Mouse (Mus musculus) erythroblast, embryonic 14.5 days (primary cell): ENCODE data around the gene Usp5. TPM values are rescaled to one million over a fixed set of nuclear protein-coding genes. Genes with fewer than 3 reads are reported as not detected.

Experiments
- H3K27me3 ChIP-seq: 2 replicates; pipeline ENCODE4 v1.6.1; 2012; ENCODE audit warnings: inconsistent platforms; ENCODE audit not compliant: control insufficient read depth
- H3K36me3 ChIP-seq: 2 replicates; pipeline ENCODE4 v1.6.1; 2012; ENCODE audit warnings: mild to moderate bottlenecking, inconsistent platforms; ENCODE audit not compliant: control insufficient read depth
- H3K4me1 ChIP-seq: 2 replicates; pipeline ENCODE4 v1.6.1; 2012; ENCODE audit warnings: inconsistent platforms; ENCODE audit not compliant: control insufficient read depth
- H3K4me3 ChIP-seq: replicated peaks from 2 replicates; pipeline ENCODE3; 2012; ENCODE audit warnings: moderate library complexity, mild to moderate bottlenecking, inconsistent platforms
- H3K9me3 ChIP-seq: 2 replicates; pipeline ENCODE4 v1.6.1; 2012; ENCODE audit warnings: low read length, inconsistent platforms, mixed read lengths; ENCODE audit not compliant: control insufficient read depth
- GATA1 ChIP-seq: IDR thresholded peaks from 2 replicates; pipeline ENCODE4 v1.6.1; 2012; ENCODE audit warnings: low read length, inconsistent platforms, mixed read lengths
- TAL1 ChIP-seq: IDR thresholded peaks from 3 replicates; pipeline ENCODE4 v1.6.1; 2012; ENCODE audit warnings: low read length, inconsistent platforms, mixed read lengths
- polyA plus RNA-seq: library from polyadenylated mRNA; stranded (reverse); fragments of >175 nt; gene quantifications from 2 replicates; pipeline ENCODE4 v1.2.3, GENCODE M21; 2012

Usp5 gene
- polyA plus RNA-seq, 1 experiment = 4.6 TPM

DNA sequence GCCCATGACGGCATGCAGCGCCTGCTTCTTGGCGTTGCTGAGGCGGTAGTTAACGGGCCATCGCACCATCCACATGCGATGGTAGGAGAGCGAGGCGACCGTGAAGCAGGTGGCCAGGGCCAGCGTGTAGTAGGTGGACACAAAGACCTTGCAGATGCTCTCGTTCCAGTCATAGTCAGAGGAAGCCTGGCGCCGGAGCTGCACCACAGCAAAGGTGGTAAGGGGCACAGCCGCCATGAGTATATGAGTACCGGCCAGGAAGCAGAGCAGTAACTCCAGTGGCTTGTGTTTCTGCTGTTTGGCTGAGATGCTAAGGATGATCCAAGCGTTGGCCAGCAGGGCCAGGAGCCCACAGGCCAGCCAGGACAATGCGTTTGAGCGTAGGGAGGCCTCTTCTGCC is 32.0 kb upstream of the Usp5 start:
- no peak for TF ChIP-seq TAL1
- TF ChIP-seq GATA1 = no peak
- Histone ChIP-seq H3K4me1 (peaks cover 7% of the 10 kb centered on the region), H3K4me3 (no peak overlapping the region), H3K9me3 (no peaks in the 10 kb centered on the region; the same call in 1 of the 2 replicates), H3K27me3 (peaks cover 99% of the 10 kb centered on the region), H3K36me3 (no peaks in the 10 kb centered on the region)

DNA sequence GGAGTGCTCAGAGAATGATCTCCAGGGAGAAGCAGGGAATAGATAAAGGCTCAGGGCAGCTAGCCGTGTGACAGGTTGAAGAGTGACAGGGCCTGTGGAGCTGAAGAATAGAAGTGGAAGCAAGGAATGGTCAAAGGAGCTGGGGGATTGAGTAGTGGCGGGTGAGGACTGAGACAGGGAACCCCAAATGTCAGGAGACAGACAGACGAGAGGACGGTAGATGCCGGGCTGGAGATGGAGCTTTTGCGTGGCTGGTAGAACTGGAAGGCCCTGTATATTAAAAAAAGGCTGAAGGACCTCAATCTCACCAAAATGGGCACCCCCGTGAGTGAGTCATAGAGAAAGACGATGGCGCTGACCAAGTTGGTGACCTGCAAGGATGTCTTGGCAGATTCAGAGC is 31.2 kb upstream of the Usp5 start:
- Histone ChIP-seq H3K4me1 (peaks cover 7% of the 10 kb centered on the region), H3K4me3 (no peak overlapping the region), H3K9me3 (no peaks in the 10 kb centered on the region; the same call in 1 of the 2 replicates), H3K27me3 (peaks cover 99% of the 10 kb centered on the region), H3K36me3 (no peaks in the 10 kb centered on the region)
- TF ChIP-seq TAL1 (no peak), GATA1 (no peak)

DNA sequence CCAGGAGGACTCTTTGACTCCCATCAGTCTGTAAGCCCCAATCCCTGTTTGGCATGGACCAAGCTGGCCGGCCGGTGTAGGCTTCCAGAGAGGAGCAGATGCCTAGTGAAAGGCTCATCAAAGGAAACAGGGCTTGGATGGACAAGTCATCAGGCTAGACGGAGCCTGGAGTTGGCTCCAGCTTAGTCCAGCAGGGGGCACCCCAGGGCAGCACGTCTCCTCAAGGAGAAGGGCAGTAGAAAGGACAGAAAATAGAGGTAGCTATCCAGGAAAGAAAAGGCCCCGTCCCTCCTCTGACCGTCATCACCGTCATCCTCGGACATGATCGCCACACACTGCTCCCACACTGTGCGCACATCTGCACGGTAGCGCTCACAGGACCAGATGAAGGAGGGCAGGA is 30.4 kb upstream of the Usp5 start:
- H3K36me3 ChIP-seq = no peaks in the 10 kb centered on the region
- no peak overlapping the region for H3K4me3 ChIP-seq
- TF ChIP-seq TAL1 (no peak), GATA1 (no peak)
- peaks cover 96% of the 10 kb centered on the region for H3K27me3 ChIP-seq
- H3K9me3 ChIP-seq = no peaks in the 10 kb centered on the region; the same call in 1 of the 2 replicates
- peaks cover 7% of the 10 kb centered on the region for H3K4me1 ChIP-seq

DNA sequence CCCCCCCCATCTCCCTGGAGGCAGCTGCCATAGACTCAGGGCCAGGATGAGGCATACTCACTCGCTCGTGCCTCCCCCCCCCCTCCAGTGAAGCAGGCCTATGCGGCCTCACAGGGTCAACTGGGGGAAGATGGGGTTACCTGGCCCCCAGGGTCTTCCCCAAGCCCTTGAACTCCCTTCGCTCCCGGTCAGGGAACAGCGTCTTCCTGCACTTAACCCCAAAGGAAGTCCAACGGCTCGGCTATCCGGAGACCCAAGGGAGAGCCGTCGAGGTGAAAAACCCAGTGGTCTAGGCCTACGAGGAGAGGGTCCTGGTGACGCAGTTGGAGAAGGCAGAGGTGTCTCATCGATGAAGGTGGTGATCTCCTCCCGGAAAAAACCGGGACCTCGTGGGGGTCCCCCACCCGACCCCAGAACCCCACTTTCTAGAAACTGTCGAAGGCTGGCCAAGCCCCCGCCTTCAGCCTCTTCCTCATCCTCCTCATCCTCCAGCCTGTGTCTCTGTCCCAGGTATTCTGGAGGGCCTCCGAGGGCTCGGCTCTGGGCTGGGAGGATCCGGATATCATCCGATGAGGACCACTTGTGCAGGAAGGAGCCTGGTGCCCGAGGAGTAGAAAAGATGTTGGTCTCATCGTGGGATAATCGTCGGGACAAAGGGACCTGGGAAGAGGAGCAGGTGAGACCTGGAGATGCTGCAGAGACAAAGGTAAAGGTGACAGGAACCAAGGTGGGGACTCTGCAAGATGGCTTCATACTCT is 29.5 kb upstream of the Usp5 start:
- no peak overlapping the region for H3K4me3 ChIP-seq
- H3K27me3 ChIP-seq = peaks cover 92% of the 10 kb centered on the region
- no peaks in the 10 kb centered on the region; the same call in 1 of the 2 replicates for H3K9me3 ChIP-seq
- H3K36me3 ChIP-seq = no peaks in the 10 kb centered on the region
- TF ChIP-seq GATA1 = no peak
- TF ChIP-seq TAL1 = no peak
- H3K4me1 ChIP-seq = peaks cover 5% of the 10 kb centered on the region

DNA sequence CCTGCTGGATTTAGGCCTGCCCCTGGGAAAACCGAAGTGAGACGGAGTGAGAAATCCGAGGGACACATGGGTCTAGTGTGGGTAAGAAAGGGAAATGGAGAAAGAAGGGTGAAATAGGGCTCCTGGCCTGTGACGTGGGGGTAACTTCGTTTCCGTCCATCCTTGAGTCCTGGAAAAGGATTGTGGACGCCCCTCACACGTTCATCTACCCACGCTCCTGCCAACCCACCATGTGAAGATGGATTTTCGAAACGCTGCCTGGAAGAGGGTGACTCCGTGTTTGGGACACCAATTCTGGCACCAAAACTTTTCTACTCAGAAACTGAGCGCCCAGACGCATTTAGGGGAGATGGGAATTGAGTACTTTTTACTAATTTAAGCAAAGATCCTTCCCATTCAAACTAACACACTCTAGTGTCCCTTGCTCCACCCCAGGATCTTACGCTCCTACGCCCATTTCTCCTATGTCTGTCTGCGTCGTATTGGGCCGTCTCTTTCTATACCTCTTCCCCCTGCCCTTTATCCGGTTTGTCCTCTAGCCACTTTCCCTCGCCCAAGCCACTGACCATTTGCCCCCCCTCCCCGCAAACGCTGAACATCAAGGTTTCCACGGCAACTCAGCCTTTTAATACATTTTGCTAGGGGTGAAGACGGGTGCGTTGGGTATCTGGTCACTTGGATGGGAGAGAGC is 28.7 kb upstream of the Usp5 start:
- Histone ChIP-seq H3K27me3 (peaks cover 85% of the 10 kb centered on the region), H3K9me3 (no peaks in the 10 kb centered on the region; the same call in 1 of the 2 replicates), H3K4me1 (peaks cover 5% of the 10 kb centered on the region), H3K4me3 (no peak overlapping the region), H3K36me3 (no peaks in the 10 kb centered on the region)
- TF ChIP-seq TAL1 (no peak), GATA1 (no peak)

DNA sequence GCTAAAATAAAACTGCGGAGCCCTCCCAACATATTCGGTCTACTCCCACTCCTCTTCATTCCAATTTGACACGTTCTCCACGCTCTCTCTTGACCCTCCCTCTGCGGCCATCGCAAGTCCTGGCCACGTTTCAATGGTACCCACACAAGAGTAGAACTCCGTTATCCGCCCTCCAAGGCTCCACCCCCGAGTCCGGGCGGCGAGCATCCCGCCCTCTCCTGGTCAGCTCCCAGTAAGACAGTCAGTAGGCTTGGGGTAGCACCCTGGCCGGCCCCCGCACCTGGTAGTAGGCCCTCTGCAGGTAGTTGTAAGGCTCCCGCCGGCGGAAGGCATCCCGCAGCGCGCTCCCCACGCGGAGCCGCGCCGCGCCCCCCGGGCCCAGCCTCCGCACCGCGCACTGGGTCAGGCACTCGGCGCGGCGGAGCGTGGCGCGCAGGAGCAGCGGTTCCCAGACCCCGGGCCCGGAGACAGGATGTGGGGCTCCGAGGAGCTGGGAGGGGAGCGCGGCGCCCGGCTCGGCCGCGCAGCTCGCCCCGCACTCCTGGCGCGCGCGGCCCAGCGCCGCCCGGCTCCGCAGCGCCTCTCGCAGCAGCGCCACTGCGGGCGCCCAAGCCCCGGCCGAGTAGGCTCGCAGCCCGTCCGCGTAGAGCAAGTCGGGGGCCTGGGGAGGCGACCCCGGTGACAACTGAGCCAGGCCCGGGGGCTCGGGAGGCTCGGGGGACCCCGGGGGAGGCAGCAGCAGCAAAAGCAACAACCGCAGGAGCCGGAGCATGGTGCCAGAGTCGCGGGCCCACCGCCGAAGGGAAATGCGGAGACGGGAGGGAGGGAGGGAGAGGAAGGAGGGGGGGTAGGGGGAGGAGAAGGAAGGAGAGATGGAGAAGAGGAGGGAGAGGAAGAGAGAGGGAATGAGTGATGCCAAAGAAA is 27.9 kb upstream of the Usp5 start, which contains the start of gene P3h3:
P3h3 (minus strand) TSS at position 837 of the 924 bp plus-strand sequence.
- TF ChIP-seq TAL1 (no peak), GATA1 (no peak)
- Histone ChIP-seq H3K4me3 (peak within 1 kb of the TSS; percentile 38), H3K4me1 (peaks cover 5% of the 10 kb centered on the region), H3K9me3 (no peaks in the 10 kb centered on the region; the same call in 1 of the 2 replicates), H3K36me3 (no peaks in the 10 kb centered on the region), H3K27me3 (peaks cover 77% of the 10 kb centered on the region)

DNA sequence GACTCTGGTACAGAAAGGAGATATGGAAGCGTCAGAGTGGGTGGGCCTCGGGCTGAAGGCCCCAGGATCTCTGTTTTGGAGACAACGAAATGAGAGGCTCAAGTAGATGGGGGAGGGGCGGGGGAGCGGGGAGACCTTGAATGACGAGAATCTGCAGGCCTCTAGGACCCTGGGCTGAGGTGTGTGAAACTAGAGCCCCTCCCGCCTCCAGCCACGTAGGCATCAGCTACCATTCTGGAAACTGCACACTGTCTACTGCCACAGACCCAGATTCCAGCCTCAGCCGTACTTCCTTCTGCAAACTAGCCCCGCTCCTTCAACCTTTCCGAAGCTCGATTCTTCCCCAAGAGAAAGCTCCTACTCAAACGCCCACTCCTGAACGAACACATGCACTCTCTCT is 27.0 kb upstream of the Usp5 start:
- no peaks in the 10 kb centered on the region; the same call in 1 of the 2 replicates for H3K9me3 ChIP-seq
- H3K36me3 ChIP-seq = no peaks in the 10 kb centered on the region
- peaks cover 68% of the 10 kb centered on the region for H3K27me3 ChIP-seq
- no peak for TF ChIP-seq GATA1
- TF ChIP-seq TAL1 = no peak
- H3K4me3 ChIP-seq = no peak overlapping the region
- H3K4me1 ChIP-seq = peaks cover 5% of the 10 kb centered on the region

DNA sequence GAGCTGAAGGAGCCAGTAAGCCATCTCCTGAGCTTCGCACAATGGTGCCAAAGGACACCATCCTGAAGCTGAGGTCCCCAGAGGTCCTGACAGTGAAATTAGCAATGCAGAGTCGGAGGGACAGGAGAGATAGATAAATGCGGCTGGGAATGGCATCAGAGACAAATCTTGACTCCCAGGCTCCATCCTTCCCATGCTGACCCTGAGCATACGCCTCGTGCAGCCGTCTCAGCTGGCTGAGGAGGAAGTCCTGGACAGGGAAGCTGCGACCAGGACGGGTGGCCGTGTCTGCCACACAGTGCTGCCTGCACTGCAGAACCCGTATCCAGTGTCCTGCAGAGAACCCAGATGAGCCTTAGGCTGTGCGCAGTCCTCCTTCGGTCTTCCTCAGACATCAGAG is 25.4 kb upstream of the Usp5 start:
- TF ChIP-seq GATA1 = no peak
- TF ChIP-seq TAL1 = no peak
- H3K27me3 ChIP-seq = peaks cover 56% of the 10 kb centered on the region
- no peaks in the 10 kb centered on the region for H3K36me3 ChIP-seq
- no peaks in the 10 kb centered on the region; the same call in 1 of the 2 replicates for H3K9me3 ChIP-seq
- peaks cover 5% of the 10 kb centered on the region for H3K4me1 ChIP-seq
- no peak overlapping the region for H3K4me3 ChIP-seq

DNA sequence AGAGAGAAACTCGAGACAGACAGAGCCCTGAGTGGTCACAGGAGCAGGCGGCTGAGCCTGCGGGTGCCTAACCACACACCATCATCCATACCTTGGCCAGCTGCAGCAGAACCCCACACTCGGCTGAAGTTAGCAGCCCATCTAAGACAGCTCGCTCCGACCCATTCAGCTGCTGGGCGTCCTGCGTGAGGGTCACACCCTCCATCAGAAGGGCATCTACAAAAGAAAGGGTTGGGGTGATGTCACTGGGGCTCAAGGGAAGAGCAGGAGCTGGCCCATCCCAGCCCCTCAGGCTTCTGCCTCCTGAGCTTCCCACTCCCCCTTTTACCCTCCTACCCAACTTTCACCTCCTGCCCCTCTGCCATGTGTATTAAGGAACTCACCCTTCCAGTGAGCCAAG is 21.3 kb upstream of the Usp5 start:
- Histone ChIP-seq H3K27me3 (peaks cover 29% of the 10 kb centered on the region), H3K36me3 (no peaks in the 10 kb centered on the region), H3K4me3 (no peak overlapping the region), H3K4me1 (peaks cover 2% of the 10 kb centered on the region; the same call in 1 of the 2 replicates), H3K9me3 (no peaks in the 10 kb centered on the region)
- TF ChIP-seq TAL1 (no peak), GATA1 (no peak)
